Mouse (Mus musculus) myocyte (in vitro differentiated cells): ENCODE data around the gene Pih1d1. TPM values are rescaled to one million over a fixed set of nuclear protein-coding genes. Genes with fewer than 3 reads are reported as not detected.

Experiments
- H3K27me3 ChIP-seq: one replicate; pipeline ENCODE4 v1.6.1; 2011; ENCODE audit not compliant: control insufficient read depth, insufficient read depth, insufficient read length
- H3K36me3 ChIP-seq: one replicate; pipeline ENCODE4 v1.6.1; 2011; ENCODE audit not compliant: control insufficient read depth, insufficient read depth
- H3K4me2 ChIP-seq: one replicate; pipeline ENCODE4 v1.6.1; 2011; ENCODE audit warnings: low read depth, control low read depth
- H3K4me3 ChIP-seq: one replicate; pipeline ENCODE4 v1.5.1; 2011; ENCODE audit warnings: mild to moderate bottlenecking, control low read depth, moderate library complexity
- H3K79me2 ChIP-seq: one replicate; pipeline ENCODE4 v1.6.1; 2011; ENCODE audit not compliant: control insufficient read depth, insufficient read depth
- H3ac ChIP-seq: one replicate; pipeline ENCODE4 v1.6.1; 2011; ENCODE audit not compliant: control insufficient read depth, insufficient read length
- CEBPB ChIP-seq: IDR thresholded peaks from 2 replicates; pipeline ENCODE4 v1.6.1; 2011; ENCODE audit warnings: mild to moderate bottlenecking, moderate library complexity; ENCODE audit not compliant: poor library complexity, insufficient read depth, severe bottlenecking
- E2F4 ChIP-seq: IDR thresholded peaks from one replicate; pipeline ENCODE4 v1.6.1; 2011; ENCODE audit warnings: mild to moderate bottlenecking, control low read depth, moderate library complexity; ENCODE audit not compliant: insufficient read depth
- MAX ChIP-seq: IDR thresholded peaks from one replicate; pipeline ENCODE4 v1.6.1; 2011; ENCODE audit warnings: low read depth, mild to moderate bottlenecking, control low read depth
- MYOD1 ChIP-seq, 3 experiments: IDR thresholded peaks; one replicate each; pipeline ENCODE4 v1.6.1; 2011; ENCODE audit warnings: control low read depth in 2 of 3, low read depth in 2 of 3, mild to moderate bottlenecking in 2 of 3, moderate library complexity in 1 of 3; ENCODE audit not compliant: insufficient read length in 2 of 3, control insufficient read depth in 1 of 3
- MYOG ChIP-seq, 3 experiments: IDR thresholded peaks; one replicate each; pipeline ENCODE4 v1.6.1; 2011; ENCODE audit warnings: control low read depth in 2 of 3, low read depth in 2 of 3, mild to moderate bottlenecking in 2 of 3; ENCODE audit not compliant: insufficient read length in 2 of 3, control insufficient read depth in 1 of 3, insufficient read depth in 1 of 3
- POLR2A ChIP-seq: IDR thresholded peaks from one replicate; pipeline ENCODE4 v1.6.1; 2011; ENCODE audit warnings: low read depth, mild to moderate bottlenecking, control low read depth, moderate library complexity; ENCODE audit not compliant: insufficient read length
- POLR2AphosphoS2 ChIP-seq: IDR thresholded peaks from one replicate; pipeline ENCODE4 v1.6.1; 2011; ENCODE audit warnings: low read depth, control low read depth; ENCODE audit not compliant: insufficient read length
- REST ChIP-seq: IDR thresholded peaks from one replicate; pipeline ENCODE4 v1.6.1; 2011; ENCODE audit warnings: mild to moderate bottlenecking, control low read depth, moderate library complexity; ENCODE audit not compliant: insufficient read depth, insufficient read length
- SRF ChIP-seq: IDR thresholded peaks from one replicate; pipeline ENCODE4 v1.6.1; 2011; ENCODE audit warnings: low read depth; ENCODE audit not compliant: control insufficient read depth, insufficient read length
- TCF12 ChIP-seq: IDR thresholded peaks from one replicate; pipeline ENCODE4 v1.6.1; 2011; ENCODE audit warnings: mild to moderate bottlenecking, control low read depth; ENCODE audit not compliant: poor library complexity, insufficient read depth, severe bottlenecking
- TCF3 ChIP-seq: IDR thresholded peaks from one replicate; pipeline ENCODE4 v1.6.1; 2011; ENCODE audit warnings: low read depth, control low read depth; ENCODE audit not compliant: insufficient read length
- USF1 ChIP-seq: IDR thresholded peaks from one replicate; pipeline ENCODE4 v1.6.1; 2011; ENCODE audit warnings: low read depth, mild to moderate bottlenecking, control low read depth, moderate library complexity
- polyA plus RNA-seq: library from polyadenylated mRNA; unstranded; fragments of >200 nt; fragmentation: generic; extraction: Trizol; gene quantifications from one replicate; pipeline ENCODE4 v1.2.1, GENCODE M21; 2012; ENCODE audit warnings: missing spikeins

The Pih1d1 gene
- polyA plus RNA-seq, 1 experiment = 81.9 TPM

- Histone ChIP-seq H3K4me2 (peak overlapping the region; percentile 97), H3K27me3 (no peaks in the 10 kb centered on the region), H3K36me3 (no peaks in the 10 kb centered on the region), H3ac (peak overlapping the region; percentile 20), H3K4me3 (peak overlapping the region; percentile 86), H3K79me2 (peaks cover 3% of the 10 kb centered on the region)
- TF ChIP-seq MAX = no peak
- no peak for TF ChIP-seq E2F4
- no peak for TF ChIP-seq POLR2AphosphoS2
- TF ChIP-seq CEBPB = no peak
- no peak for TF ChIP-seq USF1
Measured at GRCm38 (mm10) chr7:45153586-45153985, 517 bp upstream of the Pih1d1 start.

GRCm38 (mm10) chr7:45154993-45155514 lies 951 bp downstream of the Pih1d1 start:
- Histone ChIP-seq H3K79me2 (peaks cover 3% of the 10 kb centered on the region), H3K27me3 (no peaks in the 10 kb centered on the region), H3K36me3 (no peaks in the 10 kb centered on the region), H3K4me3 (peak overlapping the region; percentile 86), H3ac (no peak overlapping the region), H3K4me2 (peak overlapping the region; percentile 64)
- TF ChIP-seq TCF12 = no peak
- TF ChIP-seq MAX = no peak
- TF ChIP-seq MYOD1 (IDR thresholded peaks at IDR 0.05; ENCODE audit: control insufficient read depth in 1 of 3, insufficient read length in 2 of 3, low read depth in 2 of 3) = no peak
- TF ChIP-seq REST = no peak
- TF ChIP-seq CEBPB = no peak
- no peak for TF ChIP-seq POLR2AphosphoS2
- no peak for TF ChIP-seq TCF3
- TF ChIP-seq POLR2A = no peak
- TF ChIP-seq MYOG (IDR thresholded peaks at IDR 0.05; ENCODE audit: control insufficient read depth in 1 of 3, insufficient read depth in 1 of 3, insufficient read length in 2 of 3, low read depth in 2 of 3) = no peak
- no peak for TF ChIP-seq USF1
- TF ChIP-seq SRF = no peak
- no peak for TF ChIP-seq E2F4

GRCm38 (mm10) chr7:45155590-45155989 lies 1.5 kb downstream of the Pih1d1 start:
- Histone ChIP-seq H3K36me3 (no peaks in the 10 kb centered on the region), H3K4me2 (peak overlapping the region; percentile 64), H3K79me2 (peaks cover 3% of the 10 kb centered on the region), H3ac (no peak overlapping the region), H3K4me3 (no peak overlapping the region), H3K27me3 (no peaks in the 10 kb centered on the region)
- TF ChIP-seq MYOG (IDR thresholded peaks at IDR 0.05; ENCODE audit: control insufficient read depth in 1 of 3, insufficient read depth in 1 of 3, insufficient read length in 2 of 3, low read depth in 2 of 3) (no peak), TCF3 (no peak), MAX (no peak), REST (no peak), POLR2AphosphoS2 (no peak), E2F4 (no peak), TCF12 (no peak), POLR2A (no peak), CEBPB (no peak), SRF (no peak), USF1 (no peak), MYOD1 (IDR thresholded peaks at IDR 0.05; ENCODE audit: control insufficient read depth in 1 of 3, insufficient read length in 2 of 3, low read depth in 2 of 3) (no peak)

GRCm38 (mm10) chr7:45156206-45156605 lies 2.1 kb downstream of the Pih1d1 start:
- H3K4me3 ChIP-seq = no peak overlapping the region
- peaks cover 3% of the 10 kb centered on the region for H3K79me2 ChIP-seq
- H3ac ChIP-seq = no peak overlapping the region
- no peak overlapping the region for H3K4me2 ChIP-seq
- H3K36me3 ChIP-seq = no peaks in the 10 kb centered on the region
- H3K27me3 ChIP-seq = no peaks in the 10 kb centered on the region
- TF ChIP-seq USF1 (no peak), TCF12 (no peak), MYOD1 (IDR thresholded peaks at IDR 0.05; ENCODE audit: control insufficient read depth in 1 of 3, insufficient read length in 2 of 3, low read depth in 2 of 3) (no peak), POLR2AphosphoS2 (no peak), TCF3 (no peak), MYOG (IDR thresholded peaks at IDR 0.05; ENCODE audit: control insufficient read depth in 1 of 3, insufficient read depth in 1 of 3, insufficient read length in 2 of 3, low read depth in 2 of 3) (no peak), REST (no peak), CEBPB (no peak), MAX (no peak), E2F4 (no peak)

- H3K4me3 ChIP-seq = no peak overlapping the region
- H3K79me2 ChIP-seq = peaks cover 3% of the 10 kb centered on the region
- no peak for TF ChIP-seq USF1
- no peak for TF ChIP-seq MYOG (IDR thresholded peaks at IDR 0.05; ENCODE audit: control insufficient read depth in 1 of 3, insufficient read depth in 1 of 3, insufficient read length in 2 of 3, low read depth in 2 of 3)
- TF ChIP-seq TCF12 = no peak
- no peak for TF ChIP-seq REST
- TF ChIP-seq MYOD1 (IDR thresholded peaks at IDR 0.05; ENCODE audit: control insufficient read depth in 1 of 3, insufficient read length in 2 of 3, low read depth in 2 of 3) = no peak
- no peak for TF ChIP-seq MAX
- no peak for TF ChIP-seq POLR2A
- no peak for TF ChIP-seq POLR2AphosphoS2
- TF ChIP-seq TCF3 = no peak
- TF ChIP-seq E2F4 = no peak
- no peak for TF ChIP-seq SRF
- no peak for TF ChIP-seq CEBPB
- no peaks in the 10 kb centered on the region for H3K27me3 ChIP-seq
- H3ac ChIP-seq = no peak overlapping the region
- H3K4me2 ChIP-seq = no peak overlapping the region
- no peaks in the 10 kb centered on the region for H3K36me3 ChIP-seq
Measured at GRCm38 (mm10) chr7:45157459-45157858, 3.4 kb downstream of the Pih1d1 start.
